Mouse (Mus musculus) megakaryocyte, embryonic 14.5 days (primary cell): ENCODE data around the gene Kif11. TPM values are rescaled to one million over a fixed set of nuclear protein-coding genes. Genes with fewer than 3 reads are reported as not detected.

ENCODE experiments used
- H3K27me3 ChIP-seq: replicated peaks from 2 replicates; pipeline ENCODE3; 2012; ENCODE audit warnings: inconsistent platforms
- H3K36me3 ChIP-seq: replicated peaks from 2 replicates; pipeline ENCODE3; 2012; ENCODE audit warnings: low read length, inconsistent platforms, mixed read lengths
- H3K4me1 ChIP-seq: 2 replicates; pipeline ENCODE4 v1.6.1; 2012; ENCODE audit warnings: inconsistent platforms
- H3K4me3 ChIP-seq: replicated peaks from 2 replicates; pipeline ENCODE3; 2012; ENCODE audit warnings: moderate library complexity, mild to moderate bottlenecking, inconsistent platforms
- H3K9me3 ChIP-seq: 2 replicates; pipeline ENCODE4 v1.6.1; 2012; ENCODE audit warnings: inconsistent platforms
- FLI1 ChIP-seq: IDR thresholded peaks from 2 replicates; pipeline ENCODE4 v1.6.1; 2012; ENCODE audit warnings: low read length, inconsistent platforms, mixed read lengths
- GATA1 ChIP-seq: IDR thresholded peaks from 3 replicates; pipeline ENCODE4 v1.6.1; 2012; ENCODE audit warnings: mixed read lengths, low read length, inconsistent platforms, borderline replicate concordance
- polyA plus RNA-seq: library from polyadenylated mRNA; stranded (reverse); fragments of >175 nt; gene quantifications from 2 replicates; pipeline ENCODE4 v1.2.3, GENCODE M21; 2012; ENCODE audit warnings: low replicate concordance; ENCODE audit not compliant: insufficient read depth

The Kif11 gene
- polyA plus RNA-seq, 1 experiment = 1.7 TPM

- Histone ChIP-seq H3K4me3 (no peak overlapping the region), H3K36me3 (peaks cover 44% of the 10 kb centered on the region), H3K9me3 (peaks cover 16% of the 10 kb centered on the region), H3K4me1 (peaks cover 24% of the 10 kb centered on the region), H3K27me3 (peaks cover 48% of the 10 kb centered on the region)
- TF ChIP-seq GATA1 = no peak
- TF ChIP-seq FLI1 = no peak
These were observed 64.7 kb downstream of the Kif11 start for GRCm38 (mm10) chr19:37440708-37441475.

GRCm38 (mm10) chr19:37442524-37443286 is 66.5 kb downstream of the Kif11 start:
- Histone ChIP-seq H3K9me3 (peaks cover 10% of the 10 kb centered on the region), H3K4me1 (peaks cover 10% of the 10 kb centered on the region), H3K4me3 (no peak overlapping the region), H3K27me3 (peaks cover 53% of the 10 kb centered on the region), H3K36me3 (peaks cover 32% of the 10 kb centered on the region)
- TF ChIP-seq GATA1 (no peak), FLI1 (no peak)

DNA sequence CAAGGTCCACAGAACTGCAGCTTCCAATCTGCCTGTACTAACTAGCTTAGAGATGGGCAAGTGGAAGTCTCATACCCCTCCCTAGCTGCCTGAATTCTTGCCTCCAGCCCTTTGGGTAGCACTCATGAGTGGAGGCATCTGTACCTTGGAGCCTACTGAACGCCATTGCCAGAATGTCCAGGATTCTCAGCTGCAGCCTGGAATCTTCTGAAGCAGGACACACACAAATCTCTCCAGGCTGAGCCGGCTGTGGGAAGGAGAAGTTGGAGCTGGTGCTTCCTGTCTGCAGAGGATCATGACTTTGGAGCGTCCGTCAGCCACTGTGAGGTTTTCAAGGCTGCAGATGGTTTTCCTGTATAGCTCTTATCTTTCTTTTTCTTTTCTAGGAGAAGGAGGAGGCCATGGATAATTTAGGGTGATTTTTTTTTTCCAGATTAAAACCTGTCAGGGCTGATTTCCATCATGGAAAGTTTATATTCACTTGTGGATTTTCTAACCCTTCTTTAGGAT is 67.5 kb downstream of the Kif11 start:
- H3K36me3 ChIP-seq = peaks cover 27% of the 10 kb centered on the region
- peaks cover 10% of the 10 kb centered on the region for H3K4me1 ChIP-seq
- H3K4me3 ChIP-seq = no peak overlapping the region
- no peak for TF ChIP-seq GATA1
- no peak for TF ChIP-seq FLI1
- H3K9me3 ChIP-seq = peaks cover 20% of the 10 kb centered on the region
- H3K27me3 ChIP-seq = peaks cover 62% of the 10 kb centered on the region

GRCm38 (mm10) chr19:37448212-37448611 is 72.0 kb downstream of the Kif11 start:
- H3K4me3 ChIP-seq = peak overlapping the region; percentile 50
- H3K27me3 ChIP-seq = peaks cover 62% of the 10 kb centered on the region
- no peaks in the 10 kb centered on the region for H3K36me3 ChIP-seq
- H3K9me3 ChIP-seq = peaks cover 21% of the 10 kb centered on the region
- peaks cover 6% of the 10 kb centered on the region for H3K4me1 ChIP-seq
- TF ChIP-seq FLI1 = no peak
- TF ChIP-seq GATA1 = no peak

- H3K4me3 ChIP-seq = no peak overlapping the region
- H3K36me3 ChIP-seq = no peaks in the 10 kb centered on the region
- peaks cover 21% of the 10 kb centered on the region for H3K9me3 ChIP-seq
- no peak for TF ChIP-seq GATA1
- no peak for TF ChIP-seq FLI1
- H3K4me1 ChIP-seq = no peaks in the 10 kb centered on the region
- H3K27me3 ChIP-seq = peaks cover 67% of the 10 kb centered on the region
These were observed 73.0 kb downstream of the Kif11 start for GRCm38 (mm10) chr19:37449246-37449645.

DNA sequence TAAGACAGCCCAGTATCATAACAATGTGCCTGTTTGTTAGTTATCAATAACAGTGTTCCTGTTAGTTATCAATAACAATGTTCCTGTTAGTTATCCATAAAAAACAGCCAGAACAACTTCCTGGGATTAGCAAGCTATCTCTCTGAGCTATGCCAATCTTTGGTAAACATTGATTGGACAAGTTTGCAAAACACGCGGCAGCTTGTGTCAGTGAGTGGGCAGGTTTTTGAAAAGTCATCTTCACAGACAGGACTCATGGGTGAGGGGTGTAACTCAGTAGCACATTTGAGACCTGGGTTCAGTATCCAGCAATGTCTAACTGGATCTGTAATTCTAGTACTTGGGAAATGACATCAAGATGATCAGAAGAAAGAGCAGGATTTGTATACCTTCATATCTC is 79.3 kb downstream of the Kif11 start:
- TF ChIP-seq FLI1 = no peak
- no peak for TF ChIP-seq GATA1
- H3K27me3 ChIP-seq = peaks cover 62% of the 10 kb centered on the region
- H3K36me3 ChIP-seq = no peaks in the 10 kb centered on the region
- H3K9me3 ChIP-seq = peaks cover 33% of the 10 kb centered on the region
- no peak overlapping the region for H3K4me3 ChIP-seq
- H3K4me1 ChIP-seq = no peaks in the 10 kb centered on the region

DNA sequence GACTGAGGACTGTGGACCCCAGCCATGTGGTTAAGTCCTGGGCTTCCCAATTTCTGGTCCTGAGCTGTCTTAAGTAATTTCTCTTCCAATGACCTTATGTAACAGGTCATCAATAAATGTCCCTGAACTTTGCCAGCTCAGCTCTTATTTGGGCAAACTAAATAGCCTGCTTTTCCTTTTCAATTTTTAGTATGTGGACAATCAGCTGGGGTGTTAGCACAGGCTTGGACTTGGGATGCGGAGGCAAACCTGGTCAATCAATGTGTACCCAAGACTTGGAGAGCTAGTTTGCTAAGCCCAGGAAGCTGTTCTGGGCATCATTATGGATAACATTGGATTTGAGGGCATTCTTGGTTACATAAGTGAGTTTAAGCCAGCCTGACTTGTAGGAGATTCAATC is 79.8 kb downstream of the Kif11 start:
- H3K4me1 ChIP-seq = no peaks in the 10 kb centered on the region
- TF ChIP-seq FLI1 (no peak), GATA1 (no peak)
- peaks cover 64% of the 10 kb centered on the region for H3K27me3 ChIP-seq
- no peak overlapping the region for H3K4me3 ChIP-seq
- peaks cover 37% of the 10 kb centered on the region for H3K9me3 ChIP-seq
- no peaks in the 10 kb centered on the region for H3K36me3 ChIP-seq

GRCm38 (mm10) chr19:37458013-37458412 is 81.8 kb downstream of the Kif11 start:
- H3K36me3 ChIP-seq = no peaks in the 10 kb centered on the region
- peaks cover 53% of the 10 kb centered on the region for H3K9me3 ChIP-seq
- no peak overlapping the region for H3K4me3 ChIP-seq
- TF ChIP-seq FLI1 (no peak), GATA1 (no peak)
- H3K4me1 ChIP-seq = no peaks in the 10 kb centered on the region
- H3K27me3 ChIP-seq = peaks cover 51% of the 10 kb centered on the region

DNA sequence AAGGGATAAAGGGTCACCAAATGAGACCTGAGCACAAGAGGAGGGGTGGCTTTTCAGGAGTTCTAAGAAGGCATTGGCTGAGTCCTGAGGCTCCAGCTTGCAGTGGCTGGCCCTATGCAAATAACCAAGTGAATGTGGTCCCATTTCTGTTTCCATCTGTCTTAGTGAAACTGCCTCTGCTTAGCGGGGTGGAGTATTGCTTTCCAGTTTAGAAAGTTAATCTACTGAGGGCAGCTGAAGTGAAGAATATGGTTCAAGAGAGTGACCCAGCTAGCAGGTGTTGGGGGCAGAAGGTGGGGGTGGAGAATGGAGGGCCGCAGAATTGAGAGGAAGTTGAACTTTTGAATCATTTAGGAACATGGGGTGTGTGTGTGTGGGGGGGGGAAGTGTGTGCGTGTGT is 90.2 kb downstream of the Kif11 start:
- Histone ChIP-seq H3K27me3 (peaks cover 38% of the 10 kb centered on the region), H3K4me1 (no peaks in the 10 kb centered on the region; the same call in 1 of the 2 replicates), H3K36me3 (no peaks in the 10 kb centered on the region), H3K9me3 (peaks cover 15% of the 10 kb centered on the region), H3K4me3 (no peak overlapping the region)
- no peak for TF ChIP-seq GATA1
- no peak for TF ChIP-seq FLI1

- peaks cover 36% of the 10 kb centered on the region for H3K27me3 ChIP-seq
- TF ChIP-seq GATA1 = no peak
- TF ChIP-seq FLI1 = no peak
- H3K4me3 ChIP-seq = no peak overlapping the region
- peaks cover 11% of the 10 kb centered on the region for H3K9me3 ChIP-seq
- H3K36me3 ChIP-seq = no peaks in the 10 kb centered on the region
- no peaks in the 10 kb centered on the region; the same call in 1 of the 2 replicates for H3K4me1 ChIP-seq
These were observed 90.8 kb downstream of the Kif11 start for GRCm38 (mm10) chr19:37466978-37467377.
